Mouse (Mus musculus) heart, embryonic 12.5 days (tissue): ENCODE results near the gene Vipr2. TPM values are rescaled to one million over a fixed set of nuclear protein-coding genes. Genes with fewer than 3 reads are reported as not detected.

Experiments used
- microRNA-seq: library from miRNA; unstranded; fragments of <30 nt; microRNA quantifications from one replicate; pipeline ENCODE4, GENCODE M21; 2017
- polyA plus RNA-seq: library from polyadenylated mRNA; unstranded; fragments of >200 nt; fragmentation: Nextera tagmentation; extraction: Ambion mirVana; gene quantifications from 2 replicates; pipeline ENCODE4 v1.2.1, GENCODE M21; 2016

Gene Vipr2
- polyA plus RNA-seq, 1 experiment from 2014 or later: 0.70 TPM

Small RNAs within 50 kb of the gene (microRNA-seq; reads per million reads assigned to microRNA genes)
- gene Gm44372: not detected

Other genes starting within 250 kb of the Vipr2 start
- 29.2 and 32.2 TPM in 2 replicates for gene Zfp386, start 30.0 kb upstream of the Vipr2 start, polyA plus RNA-seq
- 5.0 TPM in 2 replicates for gene Wdr60, start 185.3 kb downstream of the Vipr2 start, polyA plus RNA-seq
- gene Gm11027, start 197.7 kb downstream of the Vipr2 start, polyA plus RNA-seq: not detected in 2 replicates
- gene Esyt2, start 203.5 kb downstream of the Vipr2 start, polyA plus RNA-seq: 17.1 TPM in 2 replicates